Mouse (Mus musculus) limb, embryonic 14.5 days (tissue): ENCODE results near the gene Esr2. TPM values are rescaled to one million over a fixed set of nuclear protein-coding genes. Genes with fewer than 3 reads are reported as not detected.

Experiments used
- ATAC-seq: fragments of 200-750 bp; cut with Nextera tagmentation; 2 replicates; pipeline ENCODE4 v1.8.0; 2017; ENCODE audit warnings: low read depth, moderate number of reproducible peaks, moderate TSS enrichment; ENCODE audit not compliant: low FRiP score
- DNase-seq: peaks from one replicate; pipeline ENCODE4 v3.0.0-alpha.2; 2015; ENCODE audit warnings: low spot score
- H3K27ac ChIP-seq: fragments of 300-500 bp; sonication (generic); replicated peaks from 2 replicates; pipeline ENCODE4 v1.5.1; 2014; ENCODE audit warnings: low read depth, mild to moderate bottlenecking, low read length, moderate library complexity, mixed read lengths
- H3K27me3 ChIP-seq: fragments of 300-500 bp; sonication (generic); 2 replicates; pipeline ENCODE4 v1.6.1; 2014; ENCODE audit warnings: low read length, mixed read lengths; ENCODE audit not compliant: control insufficient read depth, insufficient read depth
- H3K36me3 ChIP-seq: fragments of 300-500 bp; sonication (generic); 2 replicates; pipeline ENCODE4 v1.6.1; 2014; ENCODE audit warnings: mild to moderate bottlenecking, low read length, moderate library complexity, mixed read lengths; ENCODE audit not compliant: control insufficient read depth, insufficient read depth
- H3K4me1 ChIP-seq: fragments of 300-500 bp; sonication (generic); 2 replicates; pipeline ENCODE4 v1.6.1; 2014; ENCODE audit warnings: antibody characterized with exemption, low read length, mixed read lengths; ENCODE audit not compliant: control insufficient read depth, insufficient read depth
- H3K4me2 ChIP-seq: fragments of 300-500 bp; sonication (generic); replicated peaks from 2 replicates; pipeline ENCODE4 v1.6.1; 2014; ENCODE audit warnings: low read depth, mild to moderate bottlenecking, low read length, moderate library complexity; ENCODE audit not compliant: severe bottlenecking
- H3K4me3 ChIP-seq: fragments of 300-500 bp; sonication (generic); replicated peaks from 2 replicates; pipeline ENCODE4 v1.5.1; 2014; ENCODE audit warnings: low read length
- H3K9ac ChIP-seq: fragments of 300-500 bp; sonication (generic); 2 replicates; pipeline ENCODE4 v1.6.1; 2014; ENCODE audit warnings: mild to moderate bottlenecking, low read depth, low read length, moderate library complexity; ENCODE audit not compliant: severe bottlenecking
- H3K9me3 ChIP-seq: fragments of 300-500 bp; sonication (generic); 2 replicates; pipeline ENCODE4 v1.6.1; 2016; ENCODE audit warnings: low read length; ENCODE audit not compliant: control insufficient read depth
- POLR2A ChIP-seq: fragments of 200-500 bp; IDR thresholded peaks from 2 replicates; pipeline ENCODE4 v1.8.0; 2012; ENCODE audit warnings: inconsistent platforms, mild to moderate bottlenecking, moderate library complexity, borderline replicate concordance; ENCODE audit not compliant: insufficient read depth, insufficient read length; ENCODE audit errors: extremely low read depth
- WGBS: fragments of 180-500 bp; shearing (Covaris S2); extraction: QIAGEN DNeasy Blood & Tissue Kit; methylation state at CpG from one replicate; pipeline ENCODE4 v1.1.7; 2014; 5-methylcytosine and 5-hydroxymethylcytosine counted together
- polyA plus RNA-seq, 2 experiments: library from polyadenylated mRNA; depleted of rRNA in 1 of 2; stranded (reverse) in 1 of 2; unstranded in 1 of 2; fragments of >200 nt; fragmentation: Nextera tagmentation in 1 of 2; extraction: Ambion mirVana in 1 of 2; gene quantifications; 2 replicates each; pipeline versions ENCODE4 v1.2.1 to v1.2.3; 2012 to 2014

Gene Esr2
- polyA plus RNA-seq, 2 experiments = 0.10 to 0.24 TPM

GRCm38 (mm10) chr12:76190940-76191339 lies 13.9 kb upstream of the Esr2 start:
- peak; percentile 44; the same call in 1 of the 2 replicates for ATAC-seq
- Histone ChIP-seq H3K4me3 (no peak overlapping the region), H3K9me3 (no peaks in the 10 kb centered on the region), H3K4me1 (0 out of 2 replicates have a peak, but pooled peaks cover 3% of the 10 kb centered on the region), H3K36me3 (no peaks in the 10 kb centered on the region), H3K27me3 (no peaks in the 10 kb centered on the region), H3K4me2 (no peak overlapping the region), H3K9ac (no peak overlapping the region), H3K27ac (no peak overlapping the region)
- TF ChIP-seq POLR2A = no peak
- DNase-seq = peak; percentile 76
- 43% methylated on average over 11 of the region's 11 CpGs for WGBS

GRCm38 (mm10) chr12:76187849-76188248 lies 10.8 kb upstream of the Esr2 start:
- H3K27ac ChIP-seq = no peak overlapping the region
- no peaks in the 10 kb centered on the region for H3K27me3 ChIP-seq
- no peak overlapping the region for H3K4me2 ChIP-seq
- DNase-seq (peak; percentile 45), ATAC-seq (0 out of 2 replicates have a peak, but pooled peaks have one; percentile 34)
- no peak overlapping the region for H3K9ac ChIP-seq
- H3K4me3 ChIP-seq = no peak overlapping the region
- WGBS = 35% methylated on average over 8 of the region's 8 CpGs
- no peaks in the 10 kb centered on the region for H3K36me3 ChIP-seq
- no peaks in the 10 kb centered on the region for H3K9me3 ChIP-seq
- no peaks in the 10 kb centered on the region for H3K4me1 ChIP-seq
- TF ChIP-seq POLR2A = no peak

- no peak for DNase-seq
Observed at GRCm38 (mm10) chr12:76186473-76186872, 9.4 kb upstream of the Esr2 start.

GRCm38 (mm10) chr12:76185167-76185816 lies 8.2 kb upstream of the Esr2 start:
- H3K4me1 ChIP-seq = no peaks in the 10 kb centered on the region
- no peak for TF ChIP-seq POLR2A
- H3K36me3 ChIP-seq = no peaks in the 10 kb centered on the region
- H3K4me3 ChIP-seq = no peak overlapping the region
- WGBS = 65% methylated on average over 10 of the region's 10 CpGs
- no peaks in the 10 kb centered on the region for H3K9me3 ChIP-seq
- DNase-seq = no peak
- H3K27me3 ChIP-seq = no peaks in the 10 kb centered on the region
- H3K4me2 ChIP-seq = no peak overlapping the region
- no peak overlapping the region for H3K27ac ChIP-seq
- H3K9ac ChIP-seq = no peak overlapping the region
- ATAC-seq = no peak

More at GRCm38 (mm10) chr12:76186473-76186872, 9.4 kb upstream of the Esr2 start:
- Histone ChIP-seq H3K27ac (no peak overlapping the region), H3K4me3 (no peak overlapping the region), H3K27me3 (no peaks in the 10 kb centered on the region), H3K9ac (no peak overlapping the region), H3K4me1 (no peaks in the 10 kb centered on the region), H3K4me2 (no peak overlapping the region), H3K9me3 (no peaks in the 10 kb centered on the region), H3K36me3 (no peaks in the 10 kb centered on the region)
- WGBS = 96% methylated on average over 1 of the region's 1 CpGs
- TF ChIP-seq POLR2A = no peak
- ATAC-seq = no peak

- 68% methylated on average over 6 of the region's 6 CpGs for WGBS
- H3K4me2 ChIP-seq = no peak overlapping the region
- H3K36me3 ChIP-seq = no peaks in the 10 kb centered on the region
- no peaks in the 10 kb centered on the region for H3K9me3 ChIP-seq
- no peak for ATAC-seq
- H3K4me3 ChIP-seq = no peak overlapping the region
- no peak overlapping the region for H3K9ac ChIP-seq
- no peak for DNase-seq
- H3K4me1 ChIP-seq = no peaks in the 10 kb centered on the region
- TF ChIP-seq POLR2A = no peak
- H3K27me3 ChIP-seq = no peaks in the 10 kb centered on the region
- no peak overlapping the region for H3K27ac ChIP-seq
Observed at GRCm38 (mm10) chr12:76184271-76184670, 7.2 kb upstream of the Esr2 start.
